Mouse (Mus musculus) heart, postnatal 0 days (tissue): ENCODE results near the gene Pcbp2. TPM values are rescaled to one million over a fixed set of nuclear protein-coding genes. Genes with fewer than 3 reads are reported as not detected.

Experiments
- ATAC-seq: fragments of 200-750 bp; cut with Nextera tagmentation; 2 replicates; pipeline ENCODE4 v1.8.0; 2017; ENCODE audit warnings: low read depth, moderate number of reproducible peaks, moderate library complexity; ENCODE audit not compliant: insufficient read depth
- DNase-seq: peaks from one replicate; pipeline ENCODE4 v3.0.0-alpha.2; 2016; ENCODE audit warnings: low spot score
- H3K27ac ChIP-seq: fragments of 300-500 bp; sonication (generic); 2 replicates; pipeline ENCODE4 v1.5.1; 2014; ENCODE audit warnings: low read depth, mild to moderate bottlenecking
- H3K27me3 ChIP-seq: fragments of 300-500 bp; sonication (generic); 2 replicates; pipeline ENCODE4 v1.6.1; 2014; ENCODE audit warnings: low read length, mixed read lengths; ENCODE audit not compliant: control insufficient read depth, insufficient read depth
- H3K36me3 ChIP-seq: fragments of 300-500 bp; sonication (generic); replicated peaks from 2 replicates; pipeline ENCODE4 v1.6.1; 2014; ENCODE audit warnings: low read length, mixed read lengths; ENCODE audit not compliant: control insufficient read depth, insufficient read depth
- H3K4me1 ChIP-seq: fragments of 300-500 bp; sonication (generic); 2 replicates; pipeline ENCODE4 v1.6.1; 2014; ENCODE audit warnings: antibody characterized with exemption; ENCODE audit not compliant: control insufficient read depth, insufficient read depth
- H3K4me2 ChIP-seq: fragments of 300-500 bp; sonication (generic); 2 replicates; pipeline ENCODE4 v1.6.1; 2014; ENCODE audit warnings: low read depth, mild to moderate bottlenecking, low read length, moderate library complexity
- H3K4me3 ChIP-seq: fragments of 300-500 bp; sonication (generic); 2 replicates; pipeline ENCODE4 v1.5.1; 2014; ENCODE audit warnings: low read depth, low read length
- H3K9ac ChIP-seq: fragments of 300-500 bp; sonication (generic); replicated peaks from 2 replicates; pipeline ENCODE4 v1.6.1; 2014; ENCODE audit warnings: low read depth, low read length, mixed read lengths
- H3K9me3 ChIP-seq: fragments of 300-500 bp; sonication (generic); replicated peaks from 2 replicates; pipeline ENCODE4 v1.6.1; 2016; ENCODE audit warnings: low read length; ENCODE audit not compliant: control insufficient read depth
- CTCF ChIP-seq: IDR thresholded peaks from 2 replicates; pipeline ENCODE4 v1.5.1; 2016; ENCODE audit warnings: antibody characterized with exemption, control low read depth, low read depth
- EP300 ChIP-seq: IDR thresholded peaks from 2 replicates; pipeline ENCODE4 v1.6.1; 2016; ENCODE audit warnings: antibody characterized with exemption, low read depth
- WGBS: fragments of 180-500 bp; shearing (Covaris S2); extraction: QIAGEN DNeasy Blood & Tissue Kit; methylation state at CpG from one replicate; pipeline ENCODE4 v1.1.7; 2014; 5-methylcytosine and 5-hydroxymethylcytosine counted together
- polyA plus RNA-seq: library from polyadenylated mRNA; unstranded; fragments of >200 nt; fragmentation: Nextera tagmentation; extraction: Ambion mirVana; gene quantifications from 2 replicates; pipeline ENCODE4 v1.2.1, GENCODE M21; 2015
- total RNA-seq: library from RNA; depleted of rRNA; stranded (reverse); fragments of >200 nt; gene quantifications from 2 replicates; pipeline ENCODE4 v1.2.3, GENCODE M21; 2014; ENCODE audit warnings: low replicate concordance

Pcbp2 gene
- total and polyA plus RNA-seq, 2 experiments from 2014 or later: 118 to 221 TPM

DNA sequence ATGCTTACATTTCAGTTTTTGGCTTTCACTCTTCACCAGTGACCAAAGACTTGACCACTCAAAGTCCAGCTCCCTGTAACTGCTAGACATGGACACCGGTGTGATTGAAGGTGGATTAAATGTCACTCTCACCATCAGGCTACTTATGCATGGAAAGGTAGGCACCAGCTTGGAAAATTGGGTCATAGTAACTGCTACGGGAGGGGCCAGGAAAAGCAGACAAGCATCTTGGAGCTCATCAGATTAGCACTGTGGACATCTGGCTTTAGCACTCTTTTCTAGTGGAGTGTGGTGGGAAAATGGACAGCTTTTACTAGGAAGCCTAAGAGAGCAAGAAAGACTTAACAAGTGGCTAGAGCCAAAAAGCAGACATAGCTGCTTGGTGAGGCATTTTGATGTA is 2.9 kb downstream of the Pcbp2 start:
- Histone ChIP-seq H3K27me3 (no peaks in the 10 kb centered on the region), H3K36me3 (peaks cover 47% of the 10 kb centered on the region), H3K4me3 (no peak overlapping the region), H3K9ac (no peak overlapping the region), H3K4me2 (peak overlapping the region; percentile 64; the same call in 1 of the 2 replicates), H3K27ac (no peak overlapping the region), H3K4me1 (peaks cover 14% of the 10 kb centered on the region), H3K9me3 (no peaks in the 10 kb centered on the region)
- TF ChIP-seq EP300 (no peak), CTCF (no peak)
- DNase-seq: no peak
- no peak for ATAC-seq
- whole genome bisulfite sequencing: 47% methylated on average over 2 of the region's 2 CpGs

- no peak for ATAC-seq
- Histone ChIP-seq H3K9me3 (no peaks in the 10 kb centered on the region), H3K4me2 (no peak overlapping the region), H3K27me3 (no peaks in the 10 kb centered on the region), H3K4me3 (no peak overlapping the region), H3K27ac (no peak overlapping the region), H3K4me1 (peaks cover 14% of the 10 kb centered on the region), H3K36me3 (peaks cover 60% of the 10 kb centered on the region), H3K9ac (no peak overlapping the region)
- WGBS: 80% methylated on average over 2 of the region's 2 CpGs
- no peak for TF ChIP-seq EP300
- no peak for TF ChIP-seq CTCF
- no peak for DNase-seq
These were observed 4.2 kb downstream of the Pcbp2 start for GRCm38 (mm10) chr15:102474520-102474919.

- H3K36me3 ChIP-seq: peaks cover 84% of the 10 kb centered on the region
- TF ChIP-seq CTCF (no peak), EP300 (no peak)
- H3K27me3 ChIP-seq: no peaks in the 10 kb centered on the region
- ATAC-seq: no peak
- H3K9me3 ChIP-seq: no peaks in the 10 kb centered on the region
- H3K4me1 ChIP-seq: no peaks in the 10 kb centered on the region
- 33% methylated on average over 3 of the region's 3 CpGs for WGBS
- H3K9ac ChIP-seq: no peak overlapping the region
- H3K4me3 ChIP-seq: no peak overlapping the region
- no peak overlapping the region for H3K27ac ChIP-seq
- H3K4me2 ChIP-seq: peak overlapping the region; percentile 18; the same call in 1 of the 2 replicates
- no peak for DNase-seq
These were observed 12.8 kb downstream of the Pcbp2 start for GRCm38 (mm10) chr15:102483136-102483535.

DNA sequence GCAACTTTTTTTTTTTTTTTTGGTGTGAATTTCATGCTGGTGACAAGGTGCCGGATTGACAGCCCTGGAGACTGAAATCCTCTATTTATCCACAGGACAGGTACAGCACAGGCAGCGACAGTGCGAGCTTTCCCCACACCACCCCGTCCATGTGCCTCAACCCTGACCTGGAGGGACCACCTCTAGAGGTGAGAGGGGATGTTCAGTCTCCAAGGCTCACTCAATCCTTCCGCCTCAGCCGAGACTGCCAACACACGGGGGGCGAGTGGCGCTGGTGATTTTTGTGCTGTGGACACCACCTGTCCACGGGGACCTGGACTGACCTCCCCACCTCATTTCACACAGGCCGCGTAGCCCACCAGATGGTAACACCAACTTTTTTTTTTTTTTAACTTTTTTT is 15.5 kb downstream of the Pcbp2 start:
- Histone ChIP-seq H3K4me3 (no peak overlapping the region), H3K4me2 (no peak overlapping the region), H3K4me1 (no peaks in the 10 kb centered on the region), H3K9ac (no peak overlapping the region), H3K27me3 (no peaks in the 10 kb centered on the region), H3K36me3 (peaks cover 85% of the 10 kb centered on the region), H3K27ac (no peak overlapping the region), H3K9me3 (no peaks in the 10 kb centered on the region)
- TF ChIP-seq EP300 (no peak), CTCF (no peak)
- DNase-seq (no peak), ATAC-seq (no peak)
- 88% methylated on average over 12 of the region's 12 CpGs for WGBS

GRCm38 (mm10) chr15:102487664-102488063 is 17.3 kb downstream of the Pcbp2 start:
- Histone ChIP-seq H3K4me1 (no peaks in the 10 kb centered on the region), H3K27me3 (no peaks in the 10 kb centered on the region), H3K9me3 (no peaks in the 10 kb centered on the region), H3K36me3 (peaks cover 87% of the 10 kb centered on the region), H3K9ac (no peak overlapping the region), H3K4me2 (no peak overlapping the region), H3K27ac (no peak overlapping the region), H3K4me3 (no peak overlapping the region)
- DNase-seq (no peak), ATAC-seq (no peak)
- TF ChIP-seq EP300: no peak
- 61% methylated on average over 1 of the region's 1 CpGs for WGBS

DNA sequence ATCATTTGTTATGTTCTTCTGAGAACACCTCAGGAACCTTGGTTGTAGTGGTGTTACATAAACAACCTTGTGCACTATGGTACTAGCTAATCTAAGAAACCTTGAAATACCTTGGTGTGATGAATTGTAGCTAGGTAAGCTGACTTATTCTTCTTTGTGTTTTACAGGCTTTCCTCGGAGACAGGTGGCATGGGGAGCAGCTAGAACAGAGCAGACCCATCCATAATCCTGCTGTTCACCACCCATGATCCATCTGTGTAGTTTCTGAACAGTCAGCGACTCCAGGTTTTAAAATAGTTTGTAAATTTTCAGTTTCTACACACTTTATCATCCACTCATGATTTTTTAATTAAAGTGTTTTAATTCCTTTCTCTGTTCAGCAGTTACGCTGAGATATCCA is 28.0 kb downstream of the Pcbp2 start:
- Histone ChIP-seq H3K9me3 (no peaks in the 10 kb centered on the region), H3K36me3 (peaks cover 94% of the 10 kb centered on the region), H3K4me2 (no peak overlapping the region), H3K27ac (no peak overlapping the region), H3K4me3 (no peak overlapping the region), H3K9ac (no peak overlapping the region), H3K27me3 (no peaks in the 10 kb centered on the region), H3K4me1 (no peaks in the 10 kb centered on the region)
- ATAC-seq (no peak), DNase-seq (no peak)
- WGBS: 85% methylated on average over 3 of the region's 3 CpGs
- TF ChIP-seq EP300 (no peak), CTCF (no peak)
